Mouse (Mus musculus) limb, embryonic 11.5 days (tissue): ENCODE measurements at regions not wholly inside any gene's neighbourhood (a gene's known extent, or its start where the extent isn't known, plus 50 kb on each side); places are given as distances from the start of the nearest gene placed in this dataset.

Experiments used
- ATAC-seq: fragments of 200-750 bp; cut with Nextera tagmentation; 2 replicates; pipeline ENCODE4 v1.8.0; 2017; ENCODE audit warnings: low read depth; ENCODE audit not compliant: insufficient number of reproducible peaks, low FRiP score, low TSS enrichment
- DNase-seq: peaks from one replicate; pipeline ENCODE4 v3.0.0-alpha.2; 2015; ENCODE audit warnings: low spot score
- H3K27ac ChIP-seq: fragments of 300-500 bp; sonication (generic); replicated peaks from 2 replicates; pipeline ENCODE4 v1.5.1; 2014; ENCODE audit warnings: low read depth, mild to moderate bottlenecking, low read length
- H3K27me3 ChIP-seq: fragments of 300-500 bp; sonication (generic); 2 replicates; pipeline ENCODE4 v1.6.1; 2014; ENCODE audit warnings: mild to moderate bottlenecking, low read length, mixed read lengths; ENCODE audit not compliant: control insufficient read depth, insufficient read depth
- H3K36me3 ChIP-seq: fragments of 300-500 bp; sonication (generic); 2 replicates; pipeline ENCODE4 v1.6.1; 2014; ENCODE audit warnings: mild to moderate bottlenecking, low read length, moderate library complexity, mixed read lengths; ENCODE audit not compliant: control insufficient read depth, insufficient read depth
- H3K4me1 ChIP-seq: fragments of 300-500 bp; sonication (generic); 2 replicates; pipeline ENCODE4 v1.6.1; 2014; ENCODE audit warnings: low read length, mixed read lengths; ENCODE audit not compliant: control insufficient read depth, insufficient read depth
- H3K4me2 ChIP-seq: fragments of 300-500 bp; sonication (generic); 2 replicates; pipeline ENCODE4 v1.6.1; 2014; ENCODE audit warnings: low read depth, mild to moderate bottlenecking, moderate library complexity; ENCODE audit not compliant: severe bottlenecking
- H3K4me3 ChIP-seq: fragments of 300-500 bp; sonication (generic); 2 replicates; pipeline ENCODE4 v1.5.1; 2014; ENCODE audit warnings: low read depth, low read length
- H3K9ac ChIP-seq: fragments of 300-500 bp; sonication (generic); 2 replicates; pipeline ENCODE4 v1.6.1; 2014; ENCODE audit warnings: mild to moderate bottlenecking, low read length
- H3K9me3 ChIP-seq: fragments of 300-500 bp; sonication (generic); 2 replicates; pipeline ENCODE4 v1.6.1; 2016; ENCODE audit warnings: low read length; ENCODE audit not compliant: control insufficient read depth
- WGBS: fragments of 180-500 bp; shearing (Covaris S2); extraction: QIAGEN DNeasy Blood & Tissue Kit; methylation state at CpG from one replicate; pipeline ENCODE4 v1.1.7; 2014; 5-methylcytosine and 5-hydroxymethylcytosine counted together

DNA sequence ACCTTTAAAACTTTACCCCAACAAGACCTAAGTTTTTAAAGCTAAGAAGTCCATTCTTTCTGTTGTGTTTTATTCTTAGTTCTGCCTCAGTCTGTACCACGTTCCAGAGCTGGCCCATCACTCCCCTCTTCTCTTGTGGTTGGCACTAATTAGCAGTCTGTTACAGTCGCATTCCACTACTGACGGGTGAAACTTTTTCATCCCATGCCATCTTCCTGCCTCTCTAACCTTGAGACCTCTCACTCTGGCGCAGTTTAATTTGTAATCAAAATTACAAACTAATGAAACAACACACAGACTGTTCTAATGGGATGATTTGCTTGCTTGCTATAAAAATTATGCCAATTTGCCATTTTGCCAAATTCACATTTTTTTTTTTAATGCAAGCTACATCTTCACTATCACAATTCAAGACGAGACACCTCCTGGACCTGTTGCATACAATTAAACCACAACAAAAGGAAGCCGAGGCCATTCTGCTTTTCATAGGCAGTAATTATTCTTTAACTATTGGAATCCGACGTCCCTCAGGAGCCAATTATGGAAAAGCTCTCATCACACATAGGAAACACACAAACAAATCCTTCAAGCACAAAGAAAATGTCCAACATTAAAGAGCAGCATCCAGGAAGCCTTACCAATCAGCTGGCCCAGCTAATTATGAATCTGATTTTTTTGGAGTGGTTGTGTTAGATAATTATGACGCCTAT is 138.1 kb upstream of the Irx5 start:
- ATAC-seq (no peak), DNase-seq (no peak)
- Histone ChIP-seq H3K9ac (no peak overlapping the region), H3K4me3 (no peak overlapping the region), H3K4me1 (peaks cover 4% of the 10 kb centered on the region; the same call in 1 of the 2 replicates), H3K27me3 (no peaks in the 10 kb centered on the region), H3K4me2 (no peak overlapping the region), H3K9me3 (no peaks in the 10 kb centered on the region), H3K36me3 (no peaks in the 10 kb centered on the region), H3K27ac (no peak overlapping the region)
- WGBS = 62% methylated on average over 9 of the region's 9 CpGs

DNA sequence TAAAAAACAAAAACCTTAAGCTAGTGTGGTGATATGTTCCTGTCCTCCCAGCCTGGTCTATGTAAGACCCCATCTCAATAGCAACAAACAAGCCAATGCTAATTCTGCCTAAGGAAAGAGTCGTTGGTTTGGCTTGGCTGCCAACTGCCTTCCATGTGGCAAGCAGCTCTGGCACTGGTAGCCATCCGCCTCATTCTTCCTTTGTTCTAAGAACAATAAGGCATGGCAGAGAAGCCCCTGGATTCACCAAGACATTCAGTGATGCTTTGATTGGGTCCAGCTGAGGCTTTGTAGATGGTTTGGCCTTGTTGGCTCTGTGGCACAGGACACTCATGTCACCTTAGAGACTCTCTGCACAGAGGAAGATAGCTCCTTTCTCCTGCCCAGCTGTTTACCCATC is 139.9 kb upstream of the Irx5 start:
- H3K4me1 ChIP-seq = peaks cover 4% of the 10 kb centered on the region; the same call in 1 of the 2 replicates
- no peaks in the 10 kb centered on the region for H3K36me3 ChIP-seq
- no peak for DNase-seq
- no peak overlapping the region for H3K4me2 ChIP-seq
- H3K27ac ChIP-seq = no peak overlapping the region
- no peak overlapping the region for H3K4me3 ChIP-seq
- 85% methylated on average over 2 of the region's 2 CpGs for WGBS
- ATAC-seq = no peak
- no peaks in the 10 kb centered on the region for H3K9me3 ChIP-seq
- H3K27me3 ChIP-seq = no peaks in the 10 kb centered on the region
- H3K9ac ChIP-seq = no peak overlapping the region

DNA sequence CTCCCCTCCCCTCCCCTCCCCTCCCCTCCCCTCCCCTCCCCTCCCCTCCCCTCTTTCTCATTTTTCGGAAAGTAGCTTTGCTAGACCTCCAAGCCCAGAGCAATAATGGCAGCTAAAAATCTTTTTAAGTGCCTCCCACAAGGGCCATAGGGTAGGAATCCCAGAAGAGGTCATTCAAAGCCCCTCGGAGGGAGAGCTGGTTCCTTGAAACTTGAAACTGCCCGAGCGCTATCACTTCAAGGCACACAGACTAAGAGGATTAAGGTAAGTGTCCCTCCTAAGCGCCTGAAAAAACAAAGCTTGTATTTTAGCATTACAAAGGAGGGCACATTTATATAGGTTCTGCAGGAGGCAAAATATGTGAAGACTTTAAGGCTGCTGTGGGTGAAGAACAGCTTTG is 141.2 kb upstream of the Irx5 start:
- Histone ChIP-seq H3K36me3 (no peaks in the 10 kb centered on the region), H3K27ac (no peak overlapping the region), H3K4me2 (no peak overlapping the region), H3K9me3 (no peaks in the 10 kb centered on the region), H3K4me1 (peaks cover 4% of the 10 kb centered on the region; the same call in 1 of the 2 replicates), H3K4me3 (no peak overlapping the region), H3K27me3 (no peaks in the 10 kb centered on the region), H3K9ac (no peak overlapping the region)
- DNase-seq (no peak), ATAC-seq (no peak)
- WGBS = 2% methylated on average over 4 of the region's 5 CpGs

DNA sequence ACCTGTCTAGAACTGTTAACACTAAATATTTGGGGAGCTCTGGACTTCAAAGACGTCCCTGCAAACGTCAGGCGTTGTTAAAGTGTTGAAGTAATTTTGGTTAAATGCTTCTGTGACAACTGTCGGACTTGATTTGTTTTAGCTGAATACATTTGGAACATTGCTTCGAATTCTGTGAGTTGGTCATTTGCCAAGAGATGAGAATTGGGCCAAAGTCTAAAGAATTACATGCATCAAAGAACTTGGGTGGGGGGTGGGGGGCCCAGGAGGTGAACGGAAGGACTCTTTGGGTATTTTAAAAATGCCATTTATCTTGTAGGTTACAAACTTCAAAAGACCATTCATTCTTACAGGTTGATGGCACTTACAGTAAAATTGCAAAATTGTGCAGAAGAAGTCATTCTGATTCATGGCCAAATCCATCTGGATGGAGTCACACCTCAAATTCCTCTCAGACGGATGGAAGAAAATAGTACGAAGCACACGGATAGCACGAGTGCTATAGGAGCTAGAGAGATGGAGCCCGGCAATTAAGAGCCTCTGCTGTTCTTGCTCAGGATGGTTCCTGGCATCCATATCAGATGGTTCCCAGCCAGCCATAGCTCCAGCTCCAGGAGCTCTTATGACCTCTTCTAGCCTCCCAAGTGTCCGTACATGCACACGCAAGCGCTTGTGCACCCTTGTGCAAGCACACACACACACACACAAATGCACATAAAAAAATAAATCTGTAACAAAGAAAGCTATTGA is 144.5 kb upstream of the Irx5 start:
- ATAC-seq = no peak
- no peaks in the 10 kb centered on the region for H3K36me3 ChIP-seq
- no peaks in the 10 kb centered on the region for H3K27me3 ChIP-seq
- no peaks in the 10 kb centered on the region for H3K9me3 ChIP-seq
- H3K4me1 ChIP-seq = peaks cover 4% of the 10 kb centered on the region; the same call in 1 of the 2 replicates
- no peak overlapping the region for H3K27ac ChIP-seq
- H3K9ac ChIP-seq = no peak overlapping the region
- WGBS = 74% methylated on average over 14 of the region's 14 CpGs
- H3K4me3 ChIP-seq = no peak overlapping the region
- H3K4me2 ChIP-seq = no peak overlapping the region
- no peak for DNase-seq

DNA sequence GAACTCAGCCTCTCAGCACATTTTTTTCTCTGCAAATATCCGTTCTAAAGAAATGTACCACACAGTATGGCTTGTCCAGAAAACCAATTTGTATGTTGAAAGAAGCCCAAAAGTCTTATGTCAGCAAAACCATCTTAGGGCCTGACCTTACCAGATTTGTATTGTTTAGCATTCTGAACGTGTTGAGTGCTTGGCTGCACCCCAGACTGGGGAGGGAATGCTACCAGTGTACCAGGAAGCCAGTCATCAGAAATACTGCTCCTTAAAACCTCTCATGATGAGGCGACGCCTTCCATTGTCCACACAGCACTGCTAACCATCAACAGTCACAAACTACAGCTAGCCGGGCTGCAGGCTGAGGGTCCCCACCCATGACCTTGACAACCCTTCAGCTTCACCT is 148.3 kb upstream of the Irx5 start:
- Histone ChIP-seq H3K9me3 (no peaks in the 10 kb centered on the region), H3K27ac (no peak overlapping the region), H3K4me3 (no peak overlapping the region), H3K9ac (no peak overlapping the region), H3K27me3 (peaks cover 7% of the 10 kb centered on the region; the same call in 1 of the 2 replicates), H3K4me1 (0 out of 2 replicates have a peak, but pooled peaks cover 2% of the 10 kb centered on the region), H3K36me3 (no peaks in the 10 kb centered on the region), H3K4me2 (no peak overlapping the region)
- 76% methylated on average over 5 of the region's 5 CpGs for WGBS
- ATAC-seq (no peak), DNase-seq (no peak)

DNA sequence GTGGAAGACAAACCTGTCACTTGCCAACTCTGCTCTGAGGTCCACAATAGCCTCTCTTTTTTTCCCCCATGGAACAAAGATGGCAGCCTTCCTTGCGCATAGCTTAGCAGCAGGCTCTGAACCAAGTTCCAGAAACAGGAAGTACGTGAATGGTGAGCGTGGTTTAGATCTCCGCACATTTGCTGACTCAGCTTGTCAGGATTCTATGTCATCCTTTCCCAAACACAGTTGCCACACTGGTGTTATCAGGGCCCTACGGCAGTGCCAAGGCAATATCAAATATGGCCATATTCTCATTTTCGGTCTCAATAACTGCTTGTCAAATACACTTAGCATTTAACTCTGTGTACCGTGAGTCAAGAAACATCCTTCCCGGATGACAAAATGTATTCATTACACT is 161.8 kb upstream of the Irx5 start:
- WGBS = 93% methylated on average over 8 of the region's 8 CpGs
- no peaks in the 10 kb centered on the region for H3K4me1 ChIP-seq
- H3K36me3 ChIP-seq = no peaks in the 10 kb centered on the region

DNA sequence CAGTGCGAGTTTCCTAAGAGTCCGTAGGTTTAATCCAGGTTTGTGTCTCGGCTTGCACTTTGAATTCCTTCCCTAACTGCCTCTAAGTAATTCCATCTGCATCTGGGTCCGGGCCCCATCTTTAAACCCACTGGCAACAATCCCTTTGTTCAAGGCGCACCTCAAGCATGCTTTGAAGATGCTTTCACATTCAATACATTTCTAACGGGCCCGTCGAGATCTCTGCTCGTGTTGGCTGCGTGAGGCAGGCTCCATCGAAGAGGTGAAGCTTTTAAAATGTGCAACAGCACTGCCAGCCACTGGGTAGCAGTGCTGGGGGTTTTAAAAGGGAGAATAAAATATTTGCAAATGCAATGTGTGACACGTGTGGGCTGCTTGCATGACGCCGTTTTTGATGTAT is 163.4 kb upstream of the Irx5 start:
- 28% methylated on average over 14 of the region's 14 CpGs for WGBS
- H3K27me3 ChIP-seq = no peaks in the 10 kb centered on the region
- no peak overlapping the region for H3K4me3 ChIP-seq
- no peaks in the 10 kb centered on the region for H3K4me1 ChIP-seq
- ATAC-seq (no peak), DNase-seq (peak; percentile 56)
- H3K36me3 ChIP-seq = no peaks in the 10 kb centered on the region
- no peaks in the 10 kb centered on the region for H3K9me3 ChIP-seq
- no peak overlapping the region for H3K4me2 ChIP-seq
- H3K9ac ChIP-seq = no peak overlapping the region
- no peak overlapping the region for H3K27ac ChIP-seq

More for the DNA sequence above, 161.8 kb upstream of the Irx5 start:
- Histone ChIP-seq H3K27me3 (no peaks in the 10 kb centered on the region), H3K9ac (no peak overlapping the region), H3K4me3 (no peak overlapping the region), H3K9me3 (no peaks in the 10 kb centered on the region), H3K4me2 (no peak overlapping the region), H3K27ac (no peak overlapping the region)
- no peak for ATAC-seq
- DNase-seq = no peak

DNA sequence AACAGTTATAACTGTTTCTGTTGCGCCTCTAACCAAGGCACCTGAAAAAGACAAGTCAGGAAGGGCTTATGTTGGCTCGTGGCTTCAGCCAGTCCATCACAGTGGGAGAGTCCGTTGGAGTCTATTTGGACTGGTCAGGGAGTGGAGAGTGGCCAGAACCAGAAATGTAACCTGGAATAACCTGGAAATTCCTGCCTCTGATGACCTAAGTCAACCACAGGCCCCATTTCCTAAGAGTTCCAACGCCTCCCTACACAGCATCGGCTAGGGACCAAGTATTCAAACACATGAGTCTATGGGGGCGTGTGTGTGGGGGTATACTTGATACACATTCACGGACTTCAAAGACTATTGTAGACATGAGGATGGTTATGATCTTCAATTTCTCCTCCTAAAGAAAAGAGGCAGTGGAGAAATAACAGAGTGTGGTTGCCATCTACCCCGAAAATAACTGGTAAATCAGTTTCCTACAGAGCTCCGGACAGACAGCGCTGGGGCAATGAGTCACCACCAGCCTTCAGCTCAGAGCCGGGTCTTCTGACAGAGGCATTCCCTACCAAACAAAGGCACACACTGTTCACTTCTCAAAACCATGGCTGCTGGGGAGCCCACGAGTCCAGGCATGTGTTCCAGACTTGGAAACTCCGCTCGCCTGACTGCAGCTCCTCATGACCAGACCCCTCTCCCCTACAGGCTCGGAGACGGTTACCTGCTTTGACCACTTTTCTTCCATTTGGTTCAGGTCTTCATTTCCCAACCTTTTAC is 167.0 kb upstream of the Irx5 start:
- WGBS = 88% methylated on average over 16 of the region's 16 CpGs
- Histone ChIP-seq H3K36me3 (no peaks in the 10 kb centered on the region), H3K4me3 (no peak overlapping the region), H3K27ac (no peak overlapping the region), H3K4me2 (no peak overlapping the region), H3K27me3 (no peaks in the 10 kb centered on the region), H3K4me1 (no peaks in the 10 kb centered on the region), H3K9ac (no peak overlapping the region), H3K9me3 (no peaks in the 10 kb centered on the region)
- no peak for DNase-seq
- ATAC-seq = no peak
